Mouse (Mus musculus) testis, adult 2 months (tissue): ENCODE data around the gene Dnajc5. TPM values are rescaled to one million over a fixed set of nuclear protein-coding genes. Genes with fewer than 3 reads are reported as not detected.

ENCODE experiments used
- H3K27ac ChIP-seq: fragments of 200-500 bp; 2 replicates; pipeline ENCODE4 v1.5.1; 2012; ENCODE audit warnings: low read depth, low read length; ENCODE audit not compliant: control insufficient read depth, insufficient read depth
- H3K27me3 ChIP-seq: fragments of 200-500 bp; 2 replicates; pipeline ENCODE4 v1.6.1; 2012; ENCODE audit warnings: mild to moderate bottlenecking, low read length, moderate library complexity; ENCODE audit not compliant: control insufficient read depth, insufficient read depth
- H3K36me3 ChIP-seq: fragments of 200-500 bp; 2 replicates; pipeline ENCODE4 v1.6.1; 2012; ENCODE audit warnings: mild to moderate bottlenecking, low read length; ENCODE audit not compliant: control insufficient read depth, insufficient read depth
- H3K4me1 ChIP-seq: fragments of 200-500 bp; 2 replicates; pipeline ENCODE4 v1.6.1; 2012; ENCODE audit warnings: low read length; ENCODE audit not compliant: control insufficient read depth, insufficient read depth
- H3K4me3 ChIP-seq: fragments of 200-500 bp; 2 replicates; pipeline ENCODE4 v1.5.1; 2012; ENCODE audit warnings: low read depth, mild to moderate bottlenecking, low read length, moderate library complexity, mixed read lengths; ENCODE audit not compliant: control insufficient read depth
- CTCF ChIP-seq: fragments of 200-500 bp; IDR thresholded peaks from 2 replicates; pipeline ENCODE4 v1.5.1; 2012; ENCODE audit warnings: low read depth, mild to moderate bottlenecking, inconsistent platforms, low read length, moderate library complexity; ENCODE audit not compliant: control insufficient read depth, insufficient read depth, insufficient replicate concordance
- POLR2A ChIP-seq: fragments of 200-500 bp; IDR thresholded peaks from 2 replicates; pipeline ENCODE4 v1.6.1; 2012; ENCODE audit warnings: low read depth, mild to moderate bottlenecking, inconsistent platforms, low read length, moderate library complexity; ENCODE audit not compliant: control insufficient read depth
- polyA plus RNA-seq: library from polyadenylated mRNA; depleted of rRNA; stranded (reverse); fragments of >200 nt; gene quantifications from 2 replicates; pipeline ENCODE4 v1.2.3, GENCODE M21; 2012

Dnajc5 gene
- polyA plus RNA-seq, 1 experiment = 16.6 TPM

GRCm38 (mm10) chr2:181573961-181574360 is 53.7 kb downstream of the Dnajc5 start:
- H3K4me1 ChIP-seq = peaks cover under 1% of the 10 kb centered on the region; the same call in 1 of the 2 replicates

GRCm38 (mm10) chr2:181574921-181575545 is 54.7 kb downstream of the Dnajc5 start:
- no peak for TF ChIP-seq CTCF
- TF ChIP-seq POLR2A = no peak
- Histone ChIP-seq H3K4me1 (peaks cover 2% of the 10 kb centered on the region; the same call in 1 of the 2 replicates), H3K27ac (no peak overlapping the region)

More at GRCm38 (mm10) chr2:181573961-181574360, 53.7 kb downstream of the Dnajc5 start:
- H3K27me3 ChIP-seq = no peaks in the 10 kb centered on the region
- H3K36me3 ChIP-seq = no peaks in the 10 kb centered on the region
- no peak overlapping the region for H3K4me3 ChIP-seq
- no peak overlapping the region for H3K27ac ChIP-seq
- TF ChIP-seq CTCF (no peak), POLR2A (no peak)

GRCm38 (mm10) chr2:181576613-181577012 is 56.3 kb downstream of the Dnajc5 start:
- Histone ChIP-seq H3K36me3 (no peaks in the 10 kb centered on the region), H3K27me3 (no peaks in the 10 kb centered on the region), H3K4me3 (no peak overlapping the region), H3K27ac (no peak overlapping the region), H3K4me1 (peaks cover 11% of the 10 kb centered on the region)
- TF ChIP-seq POLR2A (no peak), CTCF (no peak)

More at GRCm38 (mm10) chr2:181574921-181575545, 54.7 kb downstream of the Dnajc5 start:
- no peaks in the 10 kb centered on the region for H3K27me3 ChIP-seq
- no peaks in the 10 kb centered on the region for H3K36me3 ChIP-seq
- no peak overlapping the region for H3K4me3 ChIP-seq

GRCm38 (mm10) chr2:181577126-181577525 is 56.8 kb downstream of the Dnajc5 start:
- no peak overlapping the region for H3K27ac ChIP-seq
- peaks cover 11% of the 10 kb centered on the region for H3K4me1 ChIP-seq
- no peaks in the 10 kb centered on the region for H3K27me3 ChIP-seq
- H3K36me3 ChIP-seq = no peaks in the 10 kb centered on the region
- no peak for TF ChIP-seq CTCF
- no peak for TF ChIP-seq POLR2A
- H3K4me3 ChIP-seq = no peak overlapping the region

- Histone ChIP-seq H3K4me3 (no peak overlapping the region), H3K36me3 (no peaks in the 10 kb centered on the region), H3K4me1 (peaks cover 13% of the 10 kb centered on the region), H3K27ac (no peak overlapping the region), H3K27me3 (no peaks in the 10 kb centered on the region)
- TF ChIP-seq POLR2A = no peak
- no peak for TF ChIP-seq CTCF
Observed at GRCm38 (mm10) chr2:181577981-181578581, 57.8 kb downstream of the Dnajc5 start.

- Histone ChIP-seq H3K27me3 (no peaks in the 10 kb centered on the region), H3K4me1 (peaks cover 13% of the 10 kb centered on the region), H3K36me3 (no peaks in the 10 kb centered on the region), H3K27ac (no peak overlapping the region), H3K4me3 (no peak overlapping the region)
- TF ChIP-seq CTCF = no peak
- no peak for TF ChIP-seq POLR2A
Observed at GRCm38 (mm10) chr2:181578790-181579618, 58.7 kb downstream of the Dnajc5 start.

- no peaks in the 10 kb centered on the region for H3K27me3 ChIP-seq
- H3K27ac ChIP-seq = no peak overlapping the region
- no peak overlapping the region for H3K4me3 ChIP-seq
- TF ChIP-seq CTCF (no peak), POLR2A (no peak)
- H3K4me1 ChIP-seq = peaks cover 13% of the 10 kb centered on the region
- no peaks in the 10 kb centered on the region; the same call in 1 of the 2 replicates for H3K36me3 ChIP-seq
Observed at GRCm38 (mm10) chr2:181579681-181580080, 59.4 kb downstream of the Dnajc5 start.
